Mouse (Mus musculus): ENCODE results near the gene Syde2. TPM values are rescaled to one million over a fixed set of nuclear protein-coding genes. Genes with fewer than 3 reads are reported as not detected.
"Not testable (repeated sequence)": the region's sequence is repeated elsewhere in the genome, so short reads cannot be mapped to it uniquely, and the experiment has no call there.

The Syde2 gene
- polyA plus RNA-seq, 1 experiment from 2014 or later: 2.1 TPM

DNA sequence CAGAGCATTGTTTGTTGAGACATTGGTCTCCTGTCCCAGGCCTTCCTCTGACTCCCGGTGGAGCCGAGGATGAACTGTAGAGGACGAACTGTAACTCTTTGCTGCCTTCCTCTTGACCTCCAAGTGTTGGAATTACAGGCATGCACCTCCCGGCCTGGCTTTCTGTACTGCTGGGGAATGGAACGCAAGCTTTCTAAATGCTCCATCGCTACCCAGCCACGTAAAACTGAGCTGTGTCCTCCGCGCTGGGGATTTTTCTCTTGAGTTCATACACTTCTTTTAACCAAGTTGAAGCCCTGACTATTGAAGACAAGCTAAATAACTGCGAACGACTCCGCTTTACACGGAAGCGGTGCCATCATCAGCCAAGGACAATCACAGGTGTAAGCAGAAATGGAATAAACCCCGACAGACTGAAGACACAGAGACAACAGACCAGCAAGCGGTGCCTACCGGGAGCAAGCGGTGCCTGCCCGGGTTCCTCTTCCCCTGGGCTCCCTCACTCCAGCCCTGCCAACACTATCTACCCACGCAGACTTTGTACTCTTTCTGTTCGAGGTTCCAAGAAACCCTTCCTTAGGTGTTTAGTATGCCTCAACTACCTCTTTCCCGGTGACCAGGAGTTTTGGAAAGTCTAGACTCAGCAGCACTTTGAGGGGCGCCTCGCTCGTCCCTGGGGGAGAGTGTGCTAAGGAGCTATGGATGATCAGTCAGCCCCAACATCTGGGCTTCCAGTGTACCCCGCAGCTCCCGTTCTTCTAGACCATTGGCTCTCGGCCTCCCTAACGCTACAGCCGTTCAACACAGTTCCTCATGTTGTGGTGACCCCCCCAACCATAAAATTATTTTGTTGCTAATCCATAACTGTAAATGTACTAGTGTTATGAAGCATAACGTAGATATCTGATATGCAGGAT lies 24.3 kb upstream of the Syde2 start:
- H3K27me3 ChIP-seq (ENCODE audit: control insufficient read depth, insufficient read depth, low read length): peaks cover 18% of the 10 kb centered on the region
- H3K4me2 ChIP-seq (ENCODE audit: low read depth, severe bottlenecking): 0 out of 2 replicates have a peak overlapping the region, but pooled peaks have one; percentile 20
- ATAC-seq (ENCODE audit: insufficient number of reproducible peaks, low FRiP score, low TSS enrichment, low read depth) (no peak), DNase-seq (ENCODE audit: low spot score) (peak; percentile 56)
- no peaks in the 10 kb centered on the region for H3K9me3 ChIP-seq (ENCODE audit: control insufficient read depth, low read length)
- 10% methylated on average over 31 of the region's 31 CpGs for WGBS
- no peak overlapping the region for H3K4me3 ChIP-seq (ENCODE audit: low read depth, low read length)
- no peak overlapping the region for H3K9ac ChIP-seq (ENCODE audit: low read length)
- peaks cover 9% of the 10 kb centered on the region; the same call in 1 of the 2 replicates for H3K4me1 ChIP-seq (ENCODE audit: control insufficient read depth, insufficient read depth, low read length)
- no peaks in the 10 kb centered on the region for H3K36me3 ChIP-seq (ENCODE audit: control insufficient read depth, insufficient read depth, low read length)
- H3K27ac ChIP-seq (replicated peaks; ENCODE audit: low read depth, low read length): no peak overlapping the region

DNA sequence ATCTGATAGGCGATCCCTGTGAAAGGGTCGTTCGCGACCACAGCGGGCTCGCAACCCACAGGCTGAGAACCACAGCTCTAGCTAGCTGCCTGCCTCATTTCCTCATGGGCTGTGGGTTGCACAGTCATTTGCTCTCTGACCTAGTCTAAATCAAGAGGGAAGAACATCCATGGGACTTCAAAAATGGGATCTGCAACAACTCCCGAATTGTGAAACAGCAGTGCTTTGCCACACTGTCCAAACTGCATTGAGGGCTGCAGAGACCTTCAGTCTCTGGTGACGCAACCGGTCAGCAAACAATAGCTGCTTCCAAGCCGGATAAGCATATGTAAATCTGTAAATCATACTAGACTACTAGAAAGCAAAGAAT lies 23.7 kb upstream of the Syde2 start:
- Histone ChIP-seq H3K36me3 (ENCODE audit: control insufficient read depth, insufficient read depth, low read length) (no peaks in the 10 kb centered on the region), H3K4me2 (ENCODE audit: low read depth, severe bottlenecking) (peak overlapping the region; percentile 17; the same call in 1 of the 2 replicates), H3K27me3 (ENCODE audit: control insufficient read depth, insufficient read depth, low read length) (peaks cover 18% of the 10 kb centered on the region), H3K9me3 (ENCODE audit: control insufficient read depth, low read length) (no peaks in the 10 kb centered on the region), H3K4me1 (ENCODE audit: control insufficient read depth, insufficient read depth, low read length) (peaks cover 9% of the 10 kb centered on the region; the same call in 1 of the 2 replicates), H3K9ac (ENCODE audit: low read length) (no peak overlapping the region), H3K4me3 (ENCODE audit: low read depth, low read length) (no peak overlapping the region), H3K27ac (replicated peaks; ENCODE audit: low read depth, low read length) (no peak overlapping the region)
- WGBS: 20% methylated on average over 10 of the region's 10 CpGs
- no peak for ATAC-seq (ENCODE audit: insufficient number of reproducible peaks, low FRiP score, low TSS enrichment, low read depth)
- DNase-seq (ENCODE audit: low spot score): peak; percentile 43

GRCm38 (mm10) chr3:145964473-145964872 lies 23.2 kb upstream of the Syde2 start:
- Histone ChIP-seq H3K27ac (replicated peaks; ENCODE audit: low read depth, low read length) (no peak overlapping the region), H3K4me3 (ENCODE audit: low read depth, low read length) (no peak overlapping the region), H3K36me3 (ENCODE audit: control insufficient read depth, insufficient read depth, low read length) (no peaks in the 10 kb centered on the region), H3K9ac (ENCODE audit: low read length) (no peak overlapping the region), H3K27me3 (ENCODE audit: control insufficient read depth, insufficient read depth, low read length) (peaks cover 18% of the 10 kb centered on the region), H3K4me2 (ENCODE audit: low read depth, severe bottlenecking) (no peak overlapping the region), H3K9me3 (ENCODE audit: control insufficient read depth, low read length) (no peaks in the 10 kb centered on the region), H3K4me1 (ENCODE audit: control insufficient read depth, insufficient read depth, low read length) (peaks cover 13% of the 10 kb centered on the region; the same call in 1 of the 2 replicates)
- peak; percentile 71 for DNase-seq (ENCODE audit: low spot score)
- 4% methylated on average over 10 of the region's 10 CpGs for WGBS
- ATAC-seq (ENCODE audit: insufficient number of reproducible peaks, low FRiP score, low TSS enrichment, low read depth): peak; percentile 76; the same call in 1 of the 2 replicates

- H3K27ac ChIP-seq (replicated peaks; ENCODE audit: low read depth, low read length); ATAC-seq (ENCODE audit: insufficient number of reproducible peaks, low FRiP score, low TSS enrichment, low read depth); H3K9ac ChIP-seq (ENCODE audit: low read length); DNase-seq (ENCODE audit: low spot score); H3K4me2 ChIP-seq (ENCODE audit: low read depth, severe bottlenecking); H3K9me3 ChIP-seq (ENCODE audit: control insufficient read depth, low read length); H3K36me3 ChIP-seq (ENCODE audit: control insufficient read depth, insufficient read depth, low read length); H3K4me3 ChIP-seq (ENCODE audit: low read depth, low read length): not testable (repeated sequence)
- Histone ChIP-seq H3K27me3 (ENCODE audit: control insufficient read depth, insufficient read depth, low read length) (peaks cover 18% of the 10 kb centered on the region), H3K4me1 (ENCODE audit: control insufficient read depth, insufficient read depth, low read length) (peaks cover 13% of the 10 kb centered on the region; the same call in 1 of the 2 replicates)
- 77% methylated on average over 3 of the region's 3 CpGs for WGBS
Observed at GRCm38 (mm10) chr3:145965583-145965982, 22.1 kb upstream of the Syde2 start.

DNA sequence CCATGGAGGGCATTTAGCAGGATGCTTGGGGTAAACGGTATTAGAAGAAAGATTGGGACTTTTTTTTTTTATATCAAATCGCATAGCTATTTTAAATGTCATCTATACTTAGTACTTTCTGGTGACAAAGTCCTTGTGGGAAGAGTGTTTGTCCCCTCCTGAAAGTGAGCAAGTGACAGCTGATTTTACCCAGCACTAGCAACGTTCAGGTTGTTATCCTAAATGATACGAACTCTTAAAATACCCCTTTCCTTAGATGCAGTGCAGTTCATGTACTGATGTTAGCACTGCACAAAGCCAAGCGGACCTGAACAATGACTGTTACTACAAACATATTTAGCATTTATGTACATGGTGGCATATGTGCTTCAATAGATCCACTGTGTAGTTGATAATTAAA lies 20.9 kb upstream of the Syde2 start:
- H3K27me3 ChIP-seq (ENCODE audit: control insufficient read depth, insufficient read depth, low read length): peaks cover 18% of the 10 kb centered on the region
- H3K36me3 ChIP-seq (ENCODE audit: control insufficient read depth, insufficient read depth, low read length): no peaks in the 10 kb centered on the region
- peaks cover 13% of the 10 kb centered on the region; the same call in 1 of the 2 replicates for H3K4me1 ChIP-seq (ENCODE audit: control insufficient read depth, insufficient read depth, low read length)
- H3K9ac ChIP-seq (ENCODE audit: low read length): no peak overlapping the region
- no peaks in the 10 kb centered on the region for H3K9me3 ChIP-seq (ENCODE audit: control insufficient read depth, low read length)
- no peak for DNase-seq (ENCODE audit: low spot score)
- H3K27ac ChIP-seq (replicated peaks; ENCODE audit: low read depth, low read length): no peak overlapping the region
- WGBS: 89% methylated on average over 5 of the region's 5 CpGs
- H3K4me2 ChIP-seq (ENCODE audit: low read depth, severe bottlenecking): no peak overlapping the region
- H3K4me3 ChIP-seq (ENCODE audit: low read depth, low read length): no peak overlapping the region
- ATAC-seq (ENCODE audit: insufficient number of reproducible peaks, low FRiP score, low TSS enrichment, low read depth): no peak

DNA sequence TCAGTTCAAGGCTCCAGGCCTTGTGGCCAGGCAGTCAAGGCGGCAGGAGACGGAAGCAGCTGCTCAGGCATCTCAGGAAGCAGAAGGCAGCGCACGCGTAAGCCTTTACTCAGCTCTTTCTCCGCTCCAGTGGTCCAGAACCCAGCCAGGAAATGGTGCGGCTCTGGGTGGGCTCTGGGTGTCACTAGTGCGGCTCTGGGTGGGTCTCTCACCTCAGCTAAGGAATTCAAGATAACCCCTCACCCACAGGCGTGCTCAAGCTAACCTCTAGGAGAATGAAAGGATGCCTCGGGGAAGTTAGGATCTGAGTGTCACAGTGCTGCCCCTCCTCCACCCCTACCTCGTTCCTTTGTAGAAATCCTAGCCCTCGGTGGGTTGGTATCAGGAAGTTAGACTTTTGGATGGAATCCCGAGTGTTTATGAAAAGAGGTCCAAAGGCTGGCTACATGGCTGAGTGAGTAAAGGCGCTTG lies 18.6 kb upstream of the Syde2 start:
- Histone ChIP-seq H3K9me3 (ENCODE audit: control insufficient read depth, low read length) (peaks cover 3% of the 10 kb centered on the region; the same call in 1 of the 2 replicates), H3K27me3 (ENCODE audit: control insufficient read depth, insufficient read depth, low read length) (peaks cover 1% of the 10 kb centered on the region), H3K36me3 (ENCODE audit: control insufficient read depth, insufficient read depth, low read length) (no peaks in the 10 kb centered on the region), H3K4me1 (ENCODE audit: control insufficient read depth, insufficient read depth, low read length) (0 out of 2 replicates have a peak, but pooled peaks cover 8% of the 10 kb centered on the region), H3K9ac (ENCODE audit: low read length) (no peak overlapping the region), H3K4me2 (ENCODE audit: low read depth, severe bottlenecking) (no peak overlapping the region), H3K27ac (replicated peaks; ENCODE audit: low read depth, low read length) (no peak overlapping the region), H3K4me3 (ENCODE audit: low read depth, low read length) (no peak overlapping the region)
- WGBS: 49% methylated on average over 14 of the region's 14 CpGs
- no peak for DNase-seq (ENCODE audit: low spot score)
- ATAC-seq (ENCODE audit: insufficient number of reproducible peaks, low FRiP score, low TSS enrichment, low read depth): no peak

GRCm38 (mm10) chr3:145971501-145971900 lies 16.2 kb upstream of the Syde2 start:
- H3K27ac ChIP-seq (replicated peaks; ENCODE audit: low read depth, low read length): no peak overlapping the region
- no peaks in the 10 kb centered on the region for H3K36me3 ChIP-seq (ENCODE audit: control insufficient read depth, insufficient read depth, low read length)
- H3K4me2 ChIP-seq (ENCODE audit: low read depth, severe bottlenecking): no peak overlapping the region
- H3K9ac ChIP-seq (ENCODE audit: low read length): no peak overlapping the region
- H3K4me3 ChIP-seq (ENCODE audit: low read depth, low read length): no peak overlapping the region
- H3K27me3 ChIP-seq (ENCODE audit: control insufficient read depth, insufficient read depth, low read length): no peaks in the 10 kb centered on the region
- ATAC-seq (ENCODE audit: insufficient number of reproducible peaks, low FRiP score, low TSS enrichment, low read depth) (no peak), DNase-seq (ENCODE audit: low spot score) (no peak)
- H3K9me3 ChIP-seq (ENCODE audit: control insufficient read depth, low read length): peaks cover 9% of the 10 kb centered on the region; the same call in 1 of the 2 replicates
- WGBS: 84% methylated on average over 10 of the region's 10 CpGs
- H3K4me1 ChIP-seq (ENCODE audit: control insufficient read depth, insufficient read depth, low read length): 0 out of 2 replicates have a peak, but pooled peaks cover 4% of the 10 kb centered on the region

GRCm38 (mm10) chr3:145974986-145975385 lies 12.7 kb upstream of the Syde2 start:
- H3K4me2 ChIP-seq (ENCODE audit: low read depth, severe bottlenecking): no peak overlapping the region
- H3K27ac ChIP-seq (replicated peaks; ENCODE audit: low read depth, low read length): no peak overlapping the region
- H3K4me3 ChIP-seq (ENCODE audit: low read depth, low read length): no peak overlapping the region
- H3K4me1 ChIP-seq (ENCODE audit: control insufficient read depth, insufficient read depth, low read length): no peaks in the 10 kb centered on the region
- 87% methylated on average over 7 of the region's 7 CpGs for WGBS
- H3K36me3 ChIP-seq (ENCODE audit: control insufficient read depth, insufficient read depth, low read length): no peaks in the 10 kb centered on the region
- H3K9me3 ChIP-seq (ENCODE audit: control insufficient read depth, low read length): peaks cover 9% of the 10 kb centered on the region; the same call in 1 of the 2 replicates
- H3K9ac ChIP-seq (ENCODE audit: low read length): no peak overlapping the region
- H3K27me3 ChIP-seq (ENCODE audit: control insufficient read depth, insufficient read depth, low read length): no peaks in the 10 kb centered on the region
- no peak for ATAC-seq (ENCODE audit: insufficient number of reproducible peaks, low FRiP score, low TSS enrichment, low read depth)
- no peak for DNase-seq (ENCODE audit: low spot score)
